Mouse (Mus musculus): Measurements from ENCODE around the gene Pold2.

GRCm38 (mm10) chr11:5899286-5899685 is 21.2 kb upstream of the Pold2 start:
- TF ChIP-seq CTCF (IDR thresholded peaks at IDR 0.05; ENCODE audit: low read depth) (no peak), EP300 (IDR thresholded peaks at IDR 0.05; ENCODE audit: low read depth) (no peak)
